Mouse (Mus musculus) embryonic facial prominence, embryonic 11.5 days (tissue): ENCODE measurements at regions not wholly inside any gene's neighbourhood (a gene's known extent, or its start where the extent isn't known, plus 50 kb on each side); places are given as distances from the start of the nearest gene placed in this dataset.

Source experiments
- ATAC-seq: fragments of 200-750 bp; cut with Nextera tagmentation; replicated peaks from 2 replicates; pipeline ENCODE4 v1.8.0; 2017; ENCODE audit warnings: low read depth; ENCODE audit not compliant: insufficient number of reproducible peaks, low FRiP score, low TSS enrichment
- DNase-seq: peaks from one replicate; pipeline ENCODE4 v3.0.0-alpha.2; 2015; ENCODE audit warnings: low spot score
- H3K27ac ChIP-seq: fragments of 300-500 bp; sonication (generic); replicated peaks from 2 replicates; pipeline ENCODE4 v1.5.1; 2014; ENCODE audit warnings: mild to moderate bottlenecking, low read depth, low read length, control low read depth
- H3K27me3 ChIP-seq: fragments of 300-500 bp; sonication (generic); 2 replicates; pipeline ENCODE4 v1.6.1; 2014; ENCODE audit warnings: mild to moderate bottlenecking, low read length, moderate library complexity, mixed read lengths; ENCODE audit not compliant: control insufficient read depth, insufficient read depth
- H3K36me3 ChIP-seq: fragments of 300-500 bp; sonication (generic); replicated peaks from 2 replicates; pipeline ENCODE4 v1.6.1; 2014; ENCODE audit warnings: low read depth, mild to moderate bottlenecking, low read length, moderate library complexity, mixed read lengths; ENCODE audit not compliant: control insufficient read depth, insufficient read depth
- H3K4me1 ChIP-seq: fragments of 300-500 bp; sonication (generic); 2 replicates; pipeline ENCODE4 v1.6.1; 2014; ENCODE audit warnings: low read length, mixed read lengths; ENCODE audit not compliant: control insufficient read depth, insufficient read depth
- H3K4me2 ChIP-seq: fragments of 300-500 bp; sonication (generic); 2 replicates; pipeline ENCODE4 v1.6.1; 2014; ENCODE audit warnings: low read depth, mild to moderate bottlenecking, control low read depth, low read length, moderate library complexity
- H3K4me3 ChIP-seq: fragments of 300-500 bp; sonication (generic); 2 replicates; pipeline ENCODE4 v1.5.1; 2014; ENCODE audit warnings: low read depth, low read length, control low read depth
- H3K9ac ChIP-seq: fragments of 300-500 bp; sonication (generic); replicated peaks from 2 replicates; pipeline ENCODE4 v1.6.1; 2014; ENCODE audit warnings: mild to moderate bottlenecking, control low read depth, low read length
- H3K9me3 ChIP-seq: fragments of 300-500 bp; sonication (generic); replicated peaks from 2 replicates; pipeline ENCODE4 v1.6.1; 2016; ENCODE audit warnings: mild to moderate bottlenecking, low read length, inconsistent platforms, mixed read lengths; ENCODE audit not compliant: control insufficient read depth
- WGBS: fragments of 180-500 bp; shearing (Covaris S2); extraction: QIAGEN DNeasy Blood & Tissue Kit; methylation state at CpG from one replicate; pipeline ENCODE4 v1.1.7; 2014; 5-methylcytosine and 5-hydroxymethylcytosine counted together

GRCm38 (mm10) chr13:71874986-71875385 lies 88.5 kb downstream of the Irx1 start:
- H3K4me2 ChIP-seq, result no peak overlapping the region
- WGBS, result 60% methylated on average over 5 of the region's 5 CpGs
- H3K9ac ChIP-seq, result no peak overlapping the region
- DNase-seq (peak; percentile 8), ATAC-seq (no peak)
- no peaks in the 10 kb centered on the region for H3K4me1 ChIP-seq
- no peaks in the 10 kb centered on the region for H3K9me3 ChIP-seq
- no peak overlapping the region for H3K27ac ChIP-seq
- H3K27me3 ChIP-seq, result no peaks in the 10 kb centered on the region
- H3K36me3 ChIP-seq, result no peaks in the 10 kb centered on the region
- no peak overlapping the region for H3K4me3 ChIP-seq

GRCm38 (mm10) chr13:71868763-71869162 lies 94.8 kb downstream of the Irx1 start:
- H3K4me2 ChIP-seq, result no peak overlapping the region
- ATAC-seq (no peak), DNase-seq (peak; percentile 9)
- WGBS, result 59% methylated on average over 6 of the region's 6 CpGs
- no peaks in the 10 kb centered on the region for H3K36me3 ChIP-seq
- H3K4me3 ChIP-seq, result no peak overlapping the region
- H3K27me3 ChIP-seq, result no peaks in the 10 kb centered on the region
- no peak overlapping the region for H3K27ac ChIP-seq
- no peak overlapping the region for H3K9ac ChIP-seq
- H3K9me3 ChIP-seq, result no peaks in the 10 kb centered on the region
- no peaks in the 10 kb centered on the region for H3K4me1 ChIP-seq

- no peak overlapping the region for H3K9ac ChIP-seq
- H3K27me3 ChIP-seq, result no peaks in the 10 kb centered on the region
- H3K4me2 ChIP-seq, result no peak overlapping the region
- no peak for ATAC-seq
- 68% methylated on average over 7 of the region's 7 CpGs for WGBS
- H3K4me1 ChIP-seq, result no peaks in the 10 kb centered on the region
- no peaks in the 10 kb centered on the region for H3K9me3 ChIP-seq
- no peak for DNase-seq
- H3K4me3 ChIP-seq, result no peak overlapping the region
- H3K27ac ChIP-seq, result no peak overlapping the region
- no peaks in the 10 kb centered on the region for H3K36me3 ChIP-seq
Measured at GRCm38 (mm10) chr13:71853426-71854025, 110.0 kb downstream of the Irx1 start.

- no peak overlapping the region for H3K4me3 ChIP-seq
- ATAC-seq, result no peak
- H3K27me3 ChIP-seq, result no peaks in the 10 kb centered on the region
- no peak for DNase-seq
- no peak overlapping the region for H3K27ac ChIP-seq
- H3K4me2 ChIP-seq, result no peak overlapping the region
- no peaks in the 10 kb centered on the region for H3K9me3 ChIP-seq
- no peaks in the 10 kb centered on the region for H3K4me1 ChIP-seq
- H3K36me3 ChIP-seq, result no peaks in the 10 kb centered on the region
- WGBS, result 64% methylated on average over 16 of the region's 16 CpGs
- H3K9ac ChIP-seq, result no peak overlapping the region
Measured at GRCm38 (mm10) chr13:71804032-71804958, 159.2 kb downstream of the Irx1 start.

DNA sequence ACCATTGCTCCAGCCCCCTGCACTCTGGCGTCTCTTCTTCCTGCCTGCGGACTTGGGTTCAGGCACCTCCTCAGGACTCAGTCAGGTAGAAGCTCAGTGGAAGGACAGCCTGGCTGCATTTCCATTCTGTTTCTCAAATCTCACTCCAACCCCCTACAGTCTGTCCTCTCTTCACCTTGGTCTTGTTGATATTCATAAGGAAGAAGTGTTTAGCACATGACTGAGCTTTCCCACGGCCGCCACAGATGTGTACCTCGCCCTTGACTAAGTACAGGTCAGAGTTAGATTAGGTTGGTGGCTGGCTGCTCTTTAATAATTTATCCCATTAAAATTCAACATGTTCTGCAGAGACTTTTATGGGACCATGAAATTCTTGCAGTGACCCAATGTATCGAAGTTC lies 165.2 kb downstream of the Irx1 start:
- no peaks in the 10 kb centered on the region for H3K4me1 ChIP-seq
- no peak overlapping the region for H3K9ac ChIP-seq
- no peak overlapping the region for H3K27ac ChIP-seq
- WGBS, result 82% methylated on average over 6 of the region's 6 CpGs
- H3K9me3 ChIP-seq, result no peaks in the 10 kb centered on the region
- no peak for DNase-seq
- H3K4me3 ChIP-seq, result no peak overlapping the region
- no peaks in the 10 kb centered on the region for H3K36me3 ChIP-seq
- no peaks in the 10 kb centered on the region for H3K27me3 ChIP-seq
- ATAC-seq, result no peak
- no peak overlapping the region for H3K4me2 ChIP-seq

DNA sequence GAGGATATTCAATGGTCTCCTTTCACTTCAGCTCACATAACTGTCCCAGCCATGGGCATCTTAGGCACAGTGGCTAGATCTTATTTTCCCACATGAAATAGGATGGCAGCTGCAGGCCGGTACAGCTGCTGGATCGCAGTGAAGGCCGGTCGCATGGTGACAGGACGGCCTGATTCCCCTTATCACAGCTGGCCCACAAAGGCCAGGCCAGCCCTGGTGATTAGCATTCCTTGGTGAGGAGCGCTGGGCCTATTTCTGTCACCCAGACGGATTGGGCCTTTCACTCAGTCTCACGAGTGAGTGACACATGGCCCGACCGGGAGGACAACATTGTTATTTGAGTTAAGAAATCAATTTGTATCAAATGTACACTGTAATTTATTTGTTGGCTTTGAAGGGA lies 178.8 kb downstream of the Irx1 start:
- Histone ChIP-seq H3K9me3 (no peaks in the 10 kb centered on the region), H3K9ac (no peak overlapping the region), H3K36me3 (no peaks in the 10 kb centered on the region), H3K27ac (no peak overlapping the region), H3K27me3 (no peaks in the 10 kb centered on the region), H3K4me1 (no peaks in the 10 kb centered on the region), H3K4me3 (no peak overlapping the region), H3K4me2 (no peak overlapping the region)
- ATAC-seq (no peak), DNase-seq (no peak)
- 48% methylated on average over 10 of the region's 10 CpGs for WGBS

GRCm38 (mm10) chr13:71747003-71747965 lies 216.2 kb downstream of the Irx1 start:
- Histone ChIP-seq H3K27me3 (no peaks in the 10 kb centered on the region), H3K36me3 (no peaks in the 10 kb centered on the region), H3K4me2 (no peak overlapping the region), H3K9ac (no peak overlapping the region), H3K4me1 (no peaks in the 10 kb centered on the region), H3K9me3 (no peaks in the 10 kb centered on the region), H3K4me3 (no peak overlapping the region), H3K27ac (no peak overlapping the region)
- DNase-seq (no peak), ATAC-seq (no peak)
- 70% methylated on average over 11 of the region's 11 CpGs for WGBS
